Mouse (Mus musculus): ENCODE measurements around the gene Ipmk. TPM values are rescaled to one million over a fixed set of nuclear protein-coding genes. Genes with fewer than 3 reads are reported as not detected.

Gene Ipmk
- polyA plus RNA-seq, 1 experiment from 2014 or later, result 14.3 TPM

GRCm38 (mm10) chr10:71341290-71341689 is 6.3 kb upstream of the Ipmk start:
- no peak for ATAC-seq (replicated peaks; ENCODE audit: low FRiP score)
- no peak overlapping the region for H3K9ac ChIP-seq
- peak overlapping the region; percentile 48; the same call in 1 of the 2 replicates for H3K27ac ChIP-seq
- no peak overlapping the region for H3K4me2 ChIP-seq
- peaks cover 64% of the 10 kb centered on the region for H3K4me1 ChIP-seq
- no peaks in the 10 kb centered on the region for H3K9me3 ChIP-seq (replicated peaks)
- H3K4me3 ChIP-seq (replicated peaks), result no peak overlapping the region
- H3K36me3 ChIP-seq, result peaks cover 2% of the 10 kb centered on the region
- no peaks in the 10 kb centered on the region for H3K27me3 ChIP-seq
- WGBS, result 89% methylated on average over 9 of the region's 9 CpGs

GRCm38 (mm10) chr10:71342030-71342805 is 5.3 kb upstream of the Ipmk start:
- ATAC-seq (replicated peaks; ENCODE audit: low FRiP score), result no peak
- H3K36me3 ChIP-seq, result no peaks in the 10 kb centered on the region
- no peaks in the 10 kb centered on the region for H3K27me3 ChIP-seq
- no peak overlapping the region for H3K4me3 ChIP-seq (replicated peaks)
- H3K4me2 ChIP-seq, result no peak overlapping the region
- peaks cover 72% of the 10 kb centered on the region for H3K4me1 ChIP-seq
- H3K9ac ChIP-seq, result no peak overlapping the region
- no peak overlapping the region for H3K27ac ChIP-seq
- no peaks in the 10 kb centered on the region for H3K9me3 ChIP-seq (replicated peaks)
- WGBS, result 81% methylated on average over 7 of the region's 7 CpGs

GRCm38 (mm10) chr10:71343130-71343529 is 4.4 kb upstream of the Ipmk start:
- Histone ChIP-seq H3K36me3 (no peaks in the 10 kb centered on the region), H3K4me3 (replicated peaks) (no peak overlapping the region), H3K9ac (no peak overlapping the region), H3K4me2 (peak overlapping the region; percentile 81; the same call in 1 of the 2 replicates), H3K27me3 (no peaks in the 10 kb centered on the region), H3K9me3 (replicated peaks) (no peaks in the 10 kb centered on the region), H3K4me1 (peaks cover 66% of the 10 kb centered on the region), H3K27ac (no peak overlapping the region)
- no peak for ATAC-seq (replicated peaks; ENCODE audit: low FRiP score)
- 77% methylated on average over 3 of the region's 3 CpGs for WGBS

GRCm38 (mm10) chr10:71343567-71344265 is 3.8 kb upstream of the Ipmk start:
- peak overlapping the region; percentile 81 for H3K4me2 ChIP-seq
- peak overlapping the region; percentile 62 for H3K9ac ChIP-seq
- H3K4me1 ChIP-seq, result peaks cover 65% of the 10 kb centered on the region
- no peaks in the 10 kb centered on the region for H3K36me3 ChIP-seq
- H3K27me3 ChIP-seq, result no peaks in the 10 kb centered on the region
- 23% methylated on average over 14 of the region's 14 CpGs for WGBS
- peak overlapping the region; percentile 68 for H3K4me3 ChIP-seq (replicated peaks)
- H3K27ac ChIP-seq, result no peak overlapping the region
- no peak for ATAC-seq (replicated peaks; ENCODE audit: low FRiP score)
- no peaks in the 10 kb centered on the region for H3K9me3 ChIP-seq (replicated peaks)

GRCm38 (mm10) chr10:71344579-71345143 is 2.9 kb upstream of the Ipmk start, which contains the start of gene Cisd1:
Cisd1 (minus strand) TSS chr10:71344954.
- Histone ChIP-seq H3K9me3 (replicated peaks) (no peaks in the 10 kb centered on the region), H3K27me3 (no peaks in the 10 kb centered on the region), H3K4me1 (peaks cover 64% of the 10 kb centered on the region), H3K27ac (peak within 1 kb of the TSS; percentile 63), H3K4me2 (peak within 1 kb of the TSS; percentile 81), H3K4me3 (replicated peaks) (peak within 1 kb of the TSS; percentile 68), H3K36me3 (no peaks in the 10 kb centered on the region), H3K9ac (peak within 1 kb of the TSS; percentile 62)
- WGBS, result under 1% methylated on average over 60 of the region's 60 CpGs
- peak; percentile 76 for ATAC-seq (replicated peaks; ENCODE audit: low FRiP score)

- Histone ChIP-seq H3K4me3 (replicated peaks) (no peak overlapping the region), H3K9ac (no peak overlapping the region), H3K9me3 (replicated peaks) (no peaks in the 10 kb centered on the region), H3K27me3 (no peaks in the 10 kb centered on the region), H3K4me1 (peaks cover 60% of the 10 kb centered on the region), H3K4me2 (no peak overlapping the region), H3K36me3 (peaks cover 2% of the 10 kb centered on the region; the same call in 1 of the 2 replicates), H3K27ac (no peak overlapping the region)
- 62% methylated on average over 2 of the region's 2 CpGs for WGBS
- ATAC-seq (replicated peaks; ENCODE audit: low FRiP score), result no peak
Measured at GRCm38 (mm10) chr10:71346106-71346505, 1.5 kb upstream of the Ipmk start.

GRCm38 (mm10) chr10:71346722-71347508 is 648 bp upstream of the Ipmk start:
- peaks cover 53% of the 10 kb centered on the region for H3K4me1 ChIP-seq
- 7% methylated on average over 13 of the region's 13 CpGs for WGBS
- peak overlapping the region; percentile 93 for H3K4me3 ChIP-seq (replicated peaks)
- no peaks in the 10 kb centered on the region for H3K9me3 ChIP-seq (replicated peaks)
- H3K36me3 ChIP-seq, result peaks cover 7% of the 10 kb centered on the region; the same call in 1 of the 2 replicates
- H3K27me3 ChIP-seq, result no peaks in the 10 kb centered on the region
- H3K27ac ChIP-seq, result peak overlapping the region; percentile 91
- no peak; the same call in 1 of the 2 replicates for ATAC-seq (replicated peaks; ENCODE audit: low FRiP score)
- peak overlapping the region; percentile 88 for H3K4me2 ChIP-seq
- H3K9ac ChIP-seq, result peak overlapping the region; percentile 91

- H3K9me3 ChIP-seq (replicated peaks), result no peaks in the 10 kb centered on the region
- peak overlapping the region; percentile 88 for H3K4me2 ChIP-seq
- under 1% methylated on average over 48 of the region's 48 CpGs for WGBS
- peaks cover 11% of the 10 kb centered on the region; the same call in 1 of the 2 replicates for H3K36me3 ChIP-seq
- peak overlapping the region; percentile 91 for H3K9ac ChIP-seq
- H3K4me3 ChIP-seq (replicated peaks), result peak overlapping the region; percentile 93
- H3K4me1 ChIP-seq, result peaks cover 44% of the 10 kb centered on the region
- peak overlapping the region; percentile 91 for H3K27ac ChIP-seq
- no peaks in the 10 kb centered on the region for H3K27me3 ChIP-seq
- ATAC-seq (replicated peaks; ENCODE audit: low FRiP score), result peak; percentile 47
Measured at GRCm38 (mm10) chr10:71347964-71348636, 537 bp downstream of the Ipmk start.

GRCm38 (mm10) chr10:71348637-71349280 is 1.2 kb downstream of the Ipmk start:
- 13% methylated on average over 16 of the region's 16 CpGs for WGBS

GRCm38 (mm10) chr10:71349290-71349689 is 1.7 kb downstream of the Ipmk start:
- WGBS, result 79% methylated on average over 1 of the region's 1 CpGs

More at GRCm38 (mm10) chr10:71348637-71349280, 1.2 kb downstream of the Ipmk start:
- no peaks in the 10 kb centered on the region for H3K9me3 ChIP-seq (replicated peaks)
- peak overlapping the region; percentile 91 for H3K9ac ChIP-seq
- H3K27me3 ChIP-seq, result no peaks in the 10 kb centered on the region
- H3K27ac ChIP-seq, result peak overlapping the region; percentile 91
- H3K4me2 ChIP-seq, result peak overlapping the region; percentile 88
- H3K4me1 ChIP-seq, result peaks cover 40% of the 10 kb centered on the region
- peak overlapping the region; percentile 93 for H3K4me3 ChIP-seq (replicated peaks)
- H3K36me3 ChIP-seq, result peaks cover 11% of the 10 kb centered on the region; the same call in 1 of the 2 replicates
- ATAC-seq (replicated peaks; ENCODE audit: low FRiP score), result no peak

More at GRCm38 (mm10) chr10:71349290-71349689, 1.7 kb downstream of the Ipmk start:
- Histone ChIP-seq H3K27me3 (no peaks in the 10 kb centered on the region), H3K9ac (peak overlapping the region; percentile 91; the same call in 1 of the 2 replicates), H3K4me2 (peak overlapping the region; percentile 88), H3K36me3 (peaks cover 11% of the 10 kb centered on the region; the same call in 1 of the 2 replicates), H3K27ac (no peak overlapping the region), H3K9me3 (replicated peaks) (no peaks in the 10 kb centered on the region), H3K4me1 (peaks cover 36% of the 10 kb centered on the region), H3K4me3 (replicated peaks) (peak overlapping the region; percentile 93; the same call in 1 of the 2 replicates)
- ATAC-seq (replicated peaks; ENCODE audit: low FRiP score), result no peak

Data from kidney, embryonic 15.5 days (tissue).